In the genomic region with DNA sequence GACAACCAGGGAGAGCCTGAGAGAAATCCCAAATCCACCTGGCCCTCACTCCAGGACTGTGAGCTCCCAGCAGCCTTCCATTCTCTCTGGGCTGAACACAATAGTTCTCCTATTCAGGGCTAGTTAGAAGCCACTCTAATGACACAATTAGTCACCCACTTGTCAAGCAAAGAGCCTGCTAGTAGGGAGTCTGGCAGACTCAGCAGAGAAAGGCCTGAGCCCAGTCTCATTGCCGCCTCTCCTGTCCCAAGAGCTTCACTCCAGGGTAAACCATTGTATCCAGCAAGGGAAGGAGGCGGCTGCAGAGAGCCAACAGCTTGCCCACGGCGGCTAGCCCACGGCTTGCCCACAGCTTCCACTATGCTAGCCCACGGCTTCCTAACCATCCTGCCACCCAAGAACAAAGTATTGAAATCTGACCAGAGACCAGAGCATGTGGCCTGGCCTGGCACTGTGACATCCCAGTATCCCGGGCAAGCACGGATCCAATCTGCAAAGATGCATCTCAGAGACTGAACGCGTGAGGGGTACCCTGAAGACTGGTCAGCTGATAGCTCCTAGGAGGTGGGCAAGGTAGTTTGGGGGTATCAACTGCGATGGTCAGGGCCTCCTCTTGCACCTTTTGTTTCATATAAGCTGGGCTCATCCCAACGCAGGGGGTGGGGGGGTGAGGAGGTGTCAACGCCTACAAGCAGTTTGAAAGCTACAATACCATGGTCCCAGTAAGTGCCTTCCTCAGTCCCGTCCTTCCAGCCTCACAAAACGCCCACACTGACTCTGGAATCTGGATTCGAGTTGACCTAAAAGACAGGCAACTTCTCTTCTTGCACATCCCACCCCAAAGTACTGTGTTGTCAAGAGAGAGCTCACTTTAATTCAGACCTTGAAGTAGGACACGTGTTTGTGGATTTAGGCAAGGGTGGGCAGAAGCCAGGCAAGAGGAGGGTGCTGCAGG, we compare ENCODE assay signal across 8 mouse cellular contexts. TPM values are rescaled to one million over a fixed set of nuclear protein-coding genes. Genes with fewer than 3 reads are reported as not detected.
DNase-seq lines count a peak whose midpoint lies in the region; ATAC-seq and TF ChIP-seq lines count a peak whose summit lies in the region.

No protein-coding gene starts in this region.

- no peak for DNase-seq in frontal cortex, postnatal 14 days (ENCODE audit: low spot score in 2 of 2)
- no peak for DNase-seq in heart, postnatal 0 days (ENCODE audit: low spot score)
- DNase-seq in gastrocnemius, postnatal 25 days, result no peak
- no peak for DNase-seq in spleen, postnatal 14 days (ENCODE audit: low spot score in 2 of 2)
- no peak for DNase-seq in kidney, postnatal 25 days

- no peak for TF ChIP-seq POLR2A in ES-Bruce4 (IDR thresholded peaks at IDR 0.05; ENCODE audit: insufficient read depth, low read length)

- H3K36me3 ChIP-seq in ES-Bruce4 (ENCODE audit: control insufficient read depth, insufficient read depth, low read length, poor library complexity, severe bottlenecking), result no peaks in the 10 kb centered on the region
- no peaks in the 10 kb centered on the region for H3K36me3 ChIP-seq in heart, postnatal 0 days (replicated peaks; ENCODE audit: control insufficient read depth, insufficient read depth, low read length)
- 0 out of 2 replicates have a peak, but pooled peaks cover 6% of the 10 kb centered on the region for H3K36me3 ChIP-seq in midbrain, embryonic 12.5 days

- peaks cover 3% of the 10 kb centered on the region for H3K4me1 ChIP-seq in ES-Bruce4 (ENCODE audit: control insufficient read depth, insufficient read depth, low read length)
- peaks cover 17% of the 10 kb centered on the region for H3K4me1 ChIP-seq in heart, postnatal 0 days (ENCODE audit: control insufficient read depth, insufficient read depth)
- peaks cover 47% of the 10 kb centered on the region for H3K4me1 ChIP-seq in midbrain, embryonic 12.5 days

- no peaks in the 10 kb centered on the region for H3K9me3 ChIP-seq in ES-Bruce4 (replicated peaks; ENCODE audit: control insufficient read depth, insufficient read depth, low read length, poor library complexity, severe bottlenecking)
- no peaks in the 10 kb centered on the region for H3K9me3 ChIP-seq in heart, postnatal 0 days (replicated peaks; ENCODE audit: control insufficient read depth, low read length)
- no peaks in the 10 kb centered on the region for H3K9me3 ChIP-seq in midbrain, embryonic 12.5 days

- peak overlapping the region; percentile 64 for H3K4me2 ChIP-seq in heart, postnatal 0 days (ENCODE audit: low read depth, low read length)
- H3K4me2 ChIP-seq in midbrain, embryonic 12.5 days (replicated peaks), result peak overlapping the region; percentile 85

- peak overlapping the region; percentile 61 for H3K9ac ChIP-seq in ES-Bruce4 (ENCODE audit: low read depth, poor library complexity, severe bottlenecking)
- H3K9ac ChIP-seq in heart, postnatal 0 days (replicated peaks; ENCODE audit: low read depth, low read length), result peak overlapping the region; percentile 74
- H3K9ac ChIP-seq in midbrain, embryonic 12.5 days (replicated peaks), result peak overlapping the region; percentile 84

- H3K27me3 ChIP-seq in ES-Bruce4 (ENCODE audit: control insufficient read depth, insufficient read depth, low read length, poor library complexity, severe bottlenecking), result no peaks in the 10 kb centered on the region
- no peaks in the 10 kb centered on the region for H3K27me3 ChIP-seq in heart, postnatal 0 days (ENCODE audit: control insufficient read depth, insufficient read depth, low read length)
- no peaks in the 10 kb centered on the region for H3K27me3 ChIP-seq in midbrain, embryonic 12.5 days

- no peak overlapping the region for H3K27ac ChIP-seq in ES-Bruce4 (ENCODE audit: insufficient read depth, low read length)
- H3K27ac ChIP-seq in heart, postnatal 0 days (ENCODE audit: low read depth), result peak overlapping the region; percentile 81
- peak overlapping the region; percentile 67 for H3K27ac ChIP-seq in midbrain, embryonic 12.5 days (replicated peaks)

- TF ChIP-seq EP300 in ES-Bruce4 (IDR thresholded peaks at IDR 0.05; ENCODE audit: insufficient read depth, low read depth, low read length), result no peak
- no peak for TF ChIP-seq EP300 in heart, postnatal 0 days (IDR thresholded peaks at IDR 0.05; ENCODE audit: low read depth)

- 47% methylated on average over 17 of the region's 17 CpGs for WGBS in heart, postnatal 0 days
- 18% methylated on average over 17 of the region's 17 CpGs for WGBS in midbrain, embryonic 12.5 days

- peak; percentile 11; the same call in 1 of the 2 replicates for ATAC-seq in frontal cortex, adult (ENCODE audit: low TSS enrichment)
- no peak for ATAC-seq in heart, postnatal 0 days (ENCODE audit: insufficient read depth, low read depth)
- ATAC-seq in midbrain, embryonic 12.5 days (ENCODE audit: low FRiP score, low read depth), result no peak

- TF ChIP-seq CTCF in ES-Bruce4 (IDR thresholded peaks at IDR 0.05; ENCODE audit: low read depth, low read length), result no peak
- no peak for TF ChIP-seq CTCF in heart, postnatal 0 days (IDR thresholded peaks at IDR 0.05; ENCODE audit: low read depth)

- peak overlapping the region; percentile 68 for H3K4me3 ChIP-seq in ES-Bruce4 (ENCODE audit: low read depth, low read length)
- H3K4me3 ChIP-seq in heart, postnatal 0 days (ENCODE audit: low read depth, low read length), result peak overlapping the region; percentile 64
- H3K4me3 ChIP-seq in midbrain, embryonic 12.5 days, result peak overlapping the region; percentile 75

RNA-seq across cellular contexts. Expression of gene Mxra7, which starts 1.0 kb away (rescaled TPM):
- polyA plus RNA-seq in ES-Bruce4 (2011; ENCODE audit: insufficient read depth, insufficient read length, low read depth, missing spikeins), result 20.4 and 22.1 TPM in 2 replicates
- 6.3 and 17.9 TPM in 2 replicates for total RNA-seq in heart, postnatal 0 days (2014; rRNA removed; ENCODE audit: low replicate concordance)
- 20.0 and 21.7 TPM in 2 replicates for polyA plus RNA-seq in heart, postnatal 0 days (2015; fragmentation: Nextera tagmentation; extraction: Ambion mirVana)
- polyA plus RNA-seq in midbrain, embryonic 12.5 days (2016; fragmentation: Nextera tagmentation; extraction: Ambion mirVana), result 44.2 and 45.2 TPM in 2 replicates
- 10 to 100 TPM; 13.2 to 14.7 TPM for total RNA-seq in gastrocnemius, postnatal 25 days (2021)

RNA-seq across cellular contexts. Expression of gene Mettl23, which starts 16.3 kb away (rescaled TPM):
- polyA plus RNA-seq in ES-Bruce4 (2011; ENCODE audit: insufficient read depth, insufficient read length, low read depth, missing spikeins), result 27.5 TPM in 2 replicates
- 39.2 and 63.2 TPM in 2 replicates for total RNA-seq in heart, postnatal 0 days (2014; rRNA removed; ENCODE audit: low replicate concordance)
- polyA plus RNA-seq in heart, postnatal 0 days (2015; fragmentation: Nextera tagmentation; extraction: Ambion mirVana), result 77.1 and 77.6 TPM in 2 replicates
- polyA plus RNA-seq in midbrain, embryonic 12.5 days (2016; fragmentation: Nextera tagmentation; extraction: Ambion mirVana), result 71.3 and 72.3 TPM in 2 replicates
- 10 to 100 TPM; 33.1 to 36.7 TPM for total RNA-seq in gastrocnemius, postnatal 25 days (2021)

RNA-seq across cellular contexts. Expression of gene Jmjd6, which starts 16.4 kb away (rescaled TPM):
- polyA plus RNA-seq in ES-Bruce4 (2011; ENCODE audit: insufficient read depth, insufficient read length, low read depth, missing spikeins), result 45.6 and 49.0 TPM in 2 replicates
- total RNA-seq in heart, postnatal 0 days (2014; rRNA removed; ENCODE audit: low replicate concordance), result 24.8 and 29.6 TPM in 2 replicates
- polyA plus RNA-seq in heart, postnatal 0 days (2015; fragmentation: Nextera tagmentation; extraction: Ambion mirVana), result 35.3 and 43.1 TPM in 2 replicates
- polyA plus RNA-seq in midbrain, embryonic 12.5 days (2016; fragmentation: Nextera tagmentation; extraction: Ambion mirVana), result 92.8 and 95.2 TPM in 2 replicates
- 10 to 100 TPM; 20.6 to 22.1 TPM for total RNA-seq in gastrocnemius, postnatal 25 days (2021)

RNA-seq across cellular contexts. Expression of gene Mfsd11, which starts 25.4 kb away (rescaled TPM):
- 14.6 and 15.1 TPM in 2 replicates for polyA plus RNA-seq in ES-Bruce4 (2011; ENCODE audit: insufficient read depth, insufficient read length, low read depth, missing spikeins)
- total RNA-seq in heart, postnatal 0 days (2014; rRNA removed; ENCODE audit: low replicate concordance), result 23.2 and 46.3 TPM in 2 replicates
- polyA plus RNA-seq in heart, postnatal 0 days (2015; fragmentation: Nextera tagmentation; extraction: Ambion mirVana), result 44.5 and 49.7 TPM in 2 replicates
- 38.9 and 46.3 TPM in 2 replicates for polyA plus RNA-seq in midbrain, embryonic 12.5 days (2016; fragmentation: Nextera tagmentation; extraction: Ambion mirVana)
- total RNA-seq in gastrocnemius, postnatal 25 days (2021), result 10 to 100 TPM; 21.3 to 23.5 TPM

RNA-seq across cellular contexts. Expression of gene Srsf2, which starts 26.1 kb away (rescaled TPM):
- polyA plus RNA-seq in ES-Bruce4 (2011; ENCODE audit: insufficient read depth, insufficient read length, low read depth, missing spikeins), result 414 and 425 TPM in 2 replicates
- total RNA-seq in heart, postnatal 0 days (2014; rRNA removed; ENCODE audit: low replicate concordance), result 157 and 211 TPM in 2 replicates
- 349 and 359 TPM in 2 replicates for polyA plus RNA-seq in heart, postnatal 0 days (2015; fragmentation: Nextera tagmentation; extraction: Ambion mirVana)
- polyA plus RNA-seq in midbrain, embryonic 12.5 days (2016; fragmentation: Nextera tagmentation; extraction: Ambion mirVana), result 848 and 913 TPM in 2 replicates
- 10 to 100 TPM; 61.7 to 65.2 TPM for total RNA-seq in gastrocnemius, postnatal 25 days (2021)
